In the genomic region with DNA sequence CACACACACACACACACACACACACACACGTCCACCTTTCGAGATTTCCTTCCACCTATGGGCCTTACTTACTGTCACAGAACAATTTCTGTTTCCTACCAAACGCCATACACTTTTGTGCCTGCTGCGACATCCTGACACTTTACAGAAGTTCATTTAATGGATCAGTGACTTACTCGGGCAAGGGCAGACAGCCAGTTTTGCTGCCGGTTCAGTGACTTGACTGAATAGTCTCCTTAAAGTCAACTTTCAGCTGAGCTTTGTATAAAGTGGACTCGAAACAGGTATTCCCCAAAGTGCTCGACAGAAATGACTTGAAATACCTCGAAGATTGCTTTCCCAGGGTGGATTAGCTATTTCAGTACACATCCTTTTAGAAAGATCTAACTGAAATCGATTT, we compare ENCODE assay signal across 15 mouse cellular contexts.
DNase-seq lines count a peak whose midpoint lies in the region; ATAC-seq and TF ChIP-seq lines count a peak whose summit lies in the region.
"Had no signal": no experiment of that assay in that cellular context is flagged by ENCODE, and none has a peak within 500 bp of the region (broad histone marks: within the 10 kb centered on the region; RNA-seq: fewer than 3 reads in every experiment).

No protein-coding gene starts in this region.

- no peak for ATAC-seq in hindbrain, embryonic 12.5 days (ENCODE audit: low FRiP score)
- no peak for ATAC-seq in hindbrain, embryonic 16.5 days
- no peak for ATAC-seq in midbrain, postnatal 0 days (ENCODE audit: low FRiP score)
- no peak for ATAC-seq in midbrain, embryonic 15.5 days (replicated peaks)
- ATAC-seq in limb, embryonic 12.5 days (ENCODE audit: insufficient number of reproducible peaks, insufficient read depth, low FRiP score, low TSS enrichment, low read depth): no peak
- ATAC-seq: activated CD4-positive, CD25-positive, alpha-beta regulatory T cell, adult 4 months; inflammation-experienced regulatory T-cells, adult 6 months had no signal

- no peak for TF ChIP-seq CTCF in midbrain, postnatal 0 days (IDR thresholded peaks at IDR 0.05)

- H3K4me3 ChIP-seq in hindbrain, embryonic 12.5 days: no peak overlapping the region
- no peak overlapping the region for H3K4me3 ChIP-seq in hindbrain, embryonic 16.5 days (ENCODE audit: low read length)
- no peak overlapping the region for H3K4me3 ChIP-seq in midbrain, postnatal 0 days (ENCODE audit: low read depth, low read length)
- no peak overlapping the region for H3K4me3 ChIP-seq in midbrain, embryonic 15.5 days
- H3K4me3 ChIP-seq in limb, embryonic 12.5 days (replicated peaks): no peak overlapping the region
- H3K4me3 ChIP-seq: embryonic facial prominence, embryonic 15.5 days; heart, embryonic 13.5 days; left cerebral cortex, adult 2 months; liver, embryonic 13.5 days had no signal

- peaks cover 10% of the 10 kb centered on the region for H3K27me3 ChIP-seq in hindbrain, embryonic 12.5 days
- peaks cover 3% of the 10 kb centered on the region; the same call in 1 of the 2 replicates for H3K27me3 ChIP-seq in hindbrain, embryonic 16.5 days (replicated peaks; ENCODE audit: control insufficient read depth, insufficient read depth, low read length)
- peaks cover 7% of the 10 kb centered on the region; the same call in 1 of the 2 replicates for H3K27me3 ChIP-seq in midbrain, postnatal 0 days (ENCODE audit: insufficient read depth, low read length)
- H3K27me3 ChIP-seq in midbrain, embryonic 15.5 days (replicated peaks): 0 out of 2 replicates have a peak, but pooled peaks cover 7% of the 10 kb centered on the region
- 0 out of 2 replicates have a peak, but pooled peaks cover under 1% of the 10 kb centered on the region for H3K27me3 ChIP-seq in limb, embryonic 12.5 days
- H3K27me3 ChIP-seq: embryonic facial prominence, embryonic 15.5 days; heart, embryonic 13.5 days; liver, embryonic 13.5 days had no signal

- peaks cover 49% of the 10 kb centered on the region for H3K4me1 ChIP-seq in hindbrain, embryonic 12.5 days
- peaks cover 26% of the 10 kb centered on the region for H3K4me1 ChIP-seq in hindbrain, embryonic 16.5 days (ENCODE audit: control insufficient read depth, insufficient read depth, low read depth, low read length)
- H3K4me1 ChIP-seq in midbrain, postnatal 0 days (ENCODE audit: insufficient read depth, low read length): no peaks in the 10 kb centered on the region
- peaks cover 18% of the 10 kb centered on the region for H3K4me1 ChIP-seq in midbrain, embryonic 15.5 days
- peaks cover 95% of the 10 kb centered on the region for H3K4me1 ChIP-seq in limb, embryonic 12.5 days (replicated peaks)

- H3K4me2 ChIP-seq in hindbrain, embryonic 12.5 days (replicated peaks): 0 out of 2 replicates have a peak overlapping the region, but pooled peaks have one; percentile 3
- H3K4me2 ChIP-seq in hindbrain, embryonic 16.5 days (ENCODE audit: low read length): no peak overlapping the region; the same call in 1 of the 2 replicates
- H3K4me2 ChIP-seq in midbrain, postnatal 0 days (ENCODE audit: low read depth, low read length, poor library complexity, severe bottlenecking): no peak overlapping the region
- no peak overlapping the region for H3K4me2 ChIP-seq in midbrain, embryonic 15.5 days
- no peak overlapping the region for H3K4me2 ChIP-seq in limb, embryonic 12.5 days
- H3K4me2 ChIP-seq: embryonic facial prominence, embryonic 15.5 days; heart, embryonic 13.5 days; liver, embryonic 13.5 days had no signal

- DNase-seq in midbrain, postnatal 0 days (ENCODE audit: low spot score): peak; percentile 59
- DNase-seq in kidney, adult 9 months: peak; percentile 79
- no peak for DNase-seq in spleen, postnatal 14 days (ENCODE audit: low spot score in 2 of 2)
- no peak for DNase-seq in frontal cortex, adult 2 months (ENCODE audit: extremely low spot score in 1 of 2, low spot score in 1 of 2)
- DNase-seq: liver, embryonic 13.5 days had no signal

- no peak overlapping the region for H3K27ac ChIP-seq in hindbrain, embryonic 12.5 days
- H3K27ac ChIP-seq in hindbrain, embryonic 16.5 days (ENCODE audit: low read depth, low read length): no peak overlapping the region
- H3K27ac ChIP-seq in midbrain, postnatal 0 days (ENCODE audit: low read depth, low read length): no peak overlapping the region
- H3K27ac ChIP-seq in midbrain, embryonic 15.5 days: no peak overlapping the region
- peak overlapping the region; percentile 74 for H3K27ac ChIP-seq in limb, embryonic 12.5 days
- H3K27ac ChIP-seq: embryonic facial prominence, embryonic 15.5 days; heart, embryonic 13.5 days; left cerebral cortex, adult 2 months; liver, embryonic 13.5 days; macrophage had no signal

- H3K9me3 ChIP-seq in hindbrain, embryonic 12.5 days (replicated peaks): no peaks in the 10 kb centered on the region
- H3K9me3 ChIP-seq in hindbrain, embryonic 16.5 days (ENCODE audit: control insufficient read depth, low read length): no peaks in the 10 kb centered on the region
- H3K9me3 ChIP-seq in midbrain, postnatal 0 days (ENCODE audit: low read length): no peaks in the 10 kb centered on the region
- H3K9me3 ChIP-seq in midbrain, embryonic 15.5 days: no peaks in the 10 kb centered on the region
- no peaks in the 10 kb centered on the region for H3K9me3 ChIP-seq in limb, embryonic 12.5 days
- H3K9me3 ChIP-seq: embryonic facial prominence, embryonic 15.5 days; heart, embryonic 13.5 days; liver, embryonic 13.5 days had no signal

- H3K36me3 ChIP-seq in hindbrain, embryonic 12.5 days: no peaks in the 10 kb centered on the region
- H3K36me3 ChIP-seq in hindbrain, embryonic 16.5 days (ENCODE audit: control insufficient read depth, insufficient read depth, low read length): no peaks in the 10 kb centered on the region
- H3K36me3 ChIP-seq in midbrain, postnatal 0 days (ENCODE audit: insufficient read depth, low read length): no peaks in the 10 kb centered on the region
- H3K36me3 ChIP-seq in midbrain, embryonic 15.5 days (replicated peaks): no peaks in the 10 kb centered on the region
- peaks cover 12% of the 10 kb centered on the region for H3K36me3 ChIP-seq in limb, embryonic 12.5 days
- H3K36me3 ChIP-seq: embryonic facial prominence, embryonic 15.5 days; heart, embryonic 13.5 days; liver, embryonic 13.5 days had no signal

- WGBS in hindbrain, embryonic 12.5 days: 26% methylated on average over 10 of the region's 10 CpGs
- 26% methylated on average over 10 of the region's 10 CpGs for WGBS in hindbrain, embryonic 16.5 days
- WGBS in midbrain, postnatal 0 days: 36% methylated on average over 10 of the region's 10 CpGs
- WGBS in midbrain, embryonic 15.5 days: 32% methylated on average over 10 of the region's 10 CpGs
- 61% methylated on average over 10 of the region's 10 CpGs for WGBS in limb, embryonic 12.5 days

- H3K9ac ChIP-seq in hindbrain, embryonic 12.5 days: no peak overlapping the region
- no peak overlapping the region for H3K9ac ChIP-seq in hindbrain, embryonic 16.5 days (ENCODE audit: low read depth, low read length)
- no peak overlapping the region for H3K9ac ChIP-seq in midbrain, postnatal 0 days (replicated peaks; ENCODE audit: low read length, poor library complexity, severe bottlenecking)
- no peak overlapping the region for H3K9ac ChIP-seq in midbrain, embryonic 15.5 days
- H3K9ac ChIP-seq in limb, embryonic 12.5 days (replicated peaks): no peak overlapping the region
- H3K9ac ChIP-seq: embryonic facial prominence, embryonic 15.5 days; heart, embryonic 13.5 days; liver, embryonic 13.5 days had no signal

Comparison
In these comparisons a context has a peak if more than half of its experiments do, and no peak if none do; other contexts are left out.
1. DNase-seq: peak in midbrain, postnatal 0 days (single experiment) and kidney, adult 9 months (single experiment); none in spleen, postnatal 14 days (0 of 2) and frontal cortex, adult 2 months (0 of 2).